ENCODE assay signal across 8 mouse cellular contexts in genomic region chr17:46772404-46773277, GRCm38 (mm10). TPM values are rescaled to one million over a fixed set of nuclear protein-coding genes. Genes with fewer than 3 reads are reported as not detected.
DNase-seq lines count a peak whose midpoint lies in the region; ATAC-seq and TF ChIP-seq lines count a peak whose summit lies in the region.

TSS of gene 2310039H08Rik (plus strand) at chr17:46772635.

- H3K4me3 ChIP-seq in CH12.LX (replicated peaks in 1 of 3; ENCODE audit: low read depth in 2 of 3, low read length in 2 of 3, poor library complexity in 1 of 3) = peak within 1 kb of the TSS; percentile 67 to 88 (median 86)
- peak within 1 kb of the TSS; percentile 78 for H3K4me3 ChIP-seq in forebrain, embryonic 13.5 days
- peak within 1 kb of the TSS; percentile 80 for H3K4me3 ChIP-seq in liver, postnatal 0 days (ENCODE audit: low read depth, low read length)
- H3K4me3 ChIP-seq in neural tube, embryonic 14.5 days (ENCODE audit: low read depth, low read length) = peak within 1 kb of the TSS; percentile 88

- H3K36me3 ChIP-seq in CH12.LX (replicated peaks in 1 of 2; ENCODE audit: control insufficient read depth in 1 of 2, insufficient read depth in 1 of 2, low read length in 1 of 2) = peaks cover 27 to 32% of the 10 kb centered on the region in 2 experiments
- H3K36me3 ChIP-seq in forebrain, embryonic 13.5 days (ENCODE audit: poor library complexity, severe bottlenecking) = peaks cover 38% of the 10 kb centered on the region
- H3K36me3 ChIP-seq in liver, postnatal 0 days (replicated peaks; ENCODE audit: insufficient read depth, low read length) = peaks cover 20% of the 10 kb centered on the region
- peaks cover 27% of the 10 kb centered on the region for H3K36me3 ChIP-seq in neural tube, embryonic 14.5 days (ENCODE audit: control insufficient read depth, insufficient read depth, low read length)

- no peak; the same call in 1 of the 2 replicates for TF ChIP-seq EP300 in CH12.LX (IDR thresholded peaks at IDR 0.05; ENCODE audit: low read length)
- TF ChIP-seq EP300 in liver, postnatal 0 days (IDR thresholded peaks at IDR 0.05; ENCODE audit: low read depth) = no peak

- WGBS in forebrain, embryonic 13.5 days = under 1% methylated on average over 50 of the region's 50 CpGs
- under 1% methylated on average over 50 of the region's 50 CpGs for WGBS in large intestine, adult 2 months
- under 1% methylated on average over 50 of the region's 50 CpGs for WGBS in liver, postnatal 0 days (ENCODE audit: insufficient replicate concordance)
- under 1% methylated on average over 49 of the region's 50 CpGs for WGBS in neural tube, embryonic 14.5 days

- H3K79me2 ChIP-seq in CH12.LX (replicated peaks; ENCODE audit: control insufficient read depth, extremely low read depth, insufficient read depth, poor library complexity, severe bottlenecking) = no peaks in the 10 kb centered on the region; the same call in 1 of the 2 replicates

- peak; percentile 91 for DNase-seq in CH12.LX (ENCODE audit: extremely low read depth)
- DNase-seq in c-Kit-positive CD71-positive TER-119-positive erythroid progenitor cells, embryonic 14.5 days (ENCODE audit: low spot score) = peak; percentile 76
- peak; percentile 90 to 91 for DNase-seq in heart, postnatal 10 days
- peak; percentile 68 for DNase-seq in large intestine, adult 2 months (ENCODE audit: low read depth, low spot score)
- peak; percentile 85 for DNase-seq in liver, postnatal 0 days
- DNase-seq in testis, postnatal 10 days (ENCODE audit: low spot score) = peak; percentile 83

- dilution Hi-C loops in CH12.LX (cut with MboI; ENCODE audit: extremely low pct_ligation_motif_present, extremely low pct_unique_long_range_greater_than_20kb, low sequenced_read_pairs) = no loop called here

- peak within 1 kb of the TSS; percentile 87 for H3K4me2 ChIP-seq in CH12.LX (ENCODE audit: insufficient read depth, low read depth, poor library complexity, severe bottlenecking)
- peak within 1 kb of the TSS; percentile 77 for H3K4me2 ChIP-seq in forebrain, embryonic 13.5 days
- H3K4me2 ChIP-seq in liver, postnatal 0 days (ENCODE audit: low read depth, low read length) = peak within 1 kb of the TSS; percentile 90
- H3K4me2 ChIP-seq in neural tube, embryonic 14.5 days (ENCODE audit: low read depth, low read length) = peak within 1 kb of the TSS; percentile 95

- peak within 1 kb of the TSS; percentile 64 for H3K9ac ChIP-seq in CH12.LX (ENCODE audit: insufficient read depth, low read depth)
- peak within 1 kb of the TSS; percentile 79 for H3K9ac ChIP-seq in forebrain, embryonic 13.5 days
- H3K9ac ChIP-seq in liver, postnatal 0 days (replicated peaks) = peak within 1 kb of the TSS; percentile 90
- peak within 1 kb of the TSS; percentile 62 for H3K9ac ChIP-seq in neural tube, embryonic 14.5 days (replicated peaks; ENCODE audit: low read depth, low read length)

- in situ Hi-C loops in CH12.LX (cut with MboI; ENCODE audit: low pct_ligation_motif_present, low pct_unique_long_range_greater_than_20kb, low sequenced_read_pairs) = loop anchor here (5.0 kb wide), 2 partner anchors 35 to 120 kb away; partner anchors contain the start of gene Cul7

- H3K27me3 ChIP-seq in CH12.LX (replicated peaks) = no peaks in the 10 kb centered on the region
- H3K27me3 ChIP-seq in forebrain, embryonic 13.5 days = no peaks in the 10 kb centered on the region
- no peaks in the 10 kb centered on the region for H3K27me3 ChIP-seq in liver, postnatal 0 days (ENCODE audit: insufficient read depth, low read length)
- H3K27me3 ChIP-seq in neural tube, embryonic 14.5 days (ENCODE audit: control insufficient read depth, insufficient read depth, low read length) = no peaks in the 10 kb centered on the region

- ATAC-seq in forebrain, embryonic 13.5 days = peak; percentile 92
- ATAC-seq in liver, postnatal 0 days = peak; percentile 85
- ATAC-seq in neural tube, embryonic 14.5 days (ENCODE audit: low read depth) = peak; percentile 93

- no peak for TF ChIP-seq CTCF in CH12.LX (conservative IDR thresholded peaks at IDR 0.05 in 1 of 2, IDR thresholded peaks at IDR 0.05 in 1 of 2; ENCODE audit: low read depth in 2 of 2, low read length in 2 of 2)
- no peak; the same call in 1 of the 2 replicates for TF ChIP-seq CTCF in liver, postnatal 0 days (IDR thresholded peaks at IDR 0.05; ENCODE audit: low read depth)

- peak; percentile 92 for TF ChIP-seq POLR2A in CH12.LX (IDR thresholded peaks at IDR 0.05; ENCODE audit: low read depth, low read length)

- intact Hi-C loops in heart, postnatal 10 days (cut with DNase I) = no loop called here

- H3K9me3 ChIP-seq in CH12.LX (replicated peaks; ENCODE audit: low read length) = no peaks in the 10 kb centered on the region
- H3K9me3 ChIP-seq in forebrain, embryonic 13.5 days (replicated peaks) = no peaks in the 10 kb centered on the region
- H3K9me3 ChIP-seq in liver, postnatal 0 days (ENCODE audit: low read length) = no peaks in the 10 kb centered on the region
- H3K9me3 ChIP-seq in neural tube, embryonic 14.5 days (ENCODE audit: control insufficient read depth, low read length) = no peaks in the 10 kb centered on the region

- peaks cover 8 to 27% of the 10 kb centered on the region in 2 experiments for H3K4me1 ChIP-seq in CH12.LX (ENCODE audit: control insufficient read depth in 1 of 2, insufficient read depth in 2 of 2)
- peaks cover 19% of the 10 kb centered on the region for H3K4me1 ChIP-seq in forebrain, embryonic 13.5 days
- peaks cover 19% of the 10 kb centered on the region for H3K4me1 ChIP-seq in liver, postnatal 0 days (ENCODE audit: insufficient read depth)
- peaks cover 11% of the 10 kb centered on the region for H3K4me1 ChIP-seq in neural tube, embryonic 14.5 days (ENCODE audit: control insufficient read depth, insufficient read depth, low read length)

- no peak for TF ChIP-seq RAD21 in CH12.LX (IDR thresholded peaks at IDR 0.05; ENCODE audit: low read depth, low read length)

- H3K27ac ChIP-seq in CH12.LX (ENCODE audit: insufficient read depth, low read depth) = peak within 1 kb of the TSS; percentile 85
- H3K27ac ChIP-seq in forebrain, embryonic 13.5 days = peak within 1 kb of the TSS; percentile 69
- peak within 1 kb of the TSS; percentile 90 for H3K27ac ChIP-seq in liver, postnatal 0 days (ENCODE audit: low read depth)
- H3K27ac ChIP-seq in neural tube, embryonic 14.5 days (ENCODE audit: low read depth, low read length) = peak within 1 kb of the TSS; percentile 67

TF ChIP-seq in CH12.LX, 34 proteins besides CTCF, POLR2A, EP300 and RAD21 (continues in another document):
- TF ChIP-seq ZMIZ1 (IDR thresholded peaks at IDR 0.05; ENCODE audit: low read depth, low read length) (peak; percentile 95), RCOR1 (conservative IDR thresholded peaks at IDR 0.05; ENCODE audit: low read depth, low read length) (0 out of 2 replicates have a peak, but pooled peaks have one; percentile 29), ZC3H11A (IDR thresholded peaks at IDR 0.05; ENCODE audit: low read depth, low read length) (no peak), NRF1 (IDR thresholded peaks at IDR 0.05; ENCODE audit: low read depth, low read length) (peak; percentile 44), MYC (IDR thresholded peaks at IDR 0.05; ENCODE audit: low read depth, low read length) (peak; percentile 94), USF1 (IDR thresholded peaks at IDR 0.05; ENCODE audit: low read depth, low read length) (no peak), MXI1 (IDR thresholded peaks at IDR 0.05; ENCODE audit: low read depth, low read length) (peak; percentile 96), ETS1 (conservative IDR thresholded peaks at IDR 0.05; ENCODE audit: low read depth, low read length) (0 out of 2 replicates have a peak, but pooled peaks have one; percentile 19), PAX5 (IDR thresholded peaks at IDR 0.05; ENCODE audit: low read length) (no peak), CHD1 (IDR thresholded peaks at IDR 0.05; ENCODE audit: low read depth, low read length) (peak; percentile 95; the same call in 1 of the 2 replicates), CHD2 (IDR thresholded peaks at IDR 0.05; ENCODE audit: low read length) (peak; percentile 67), USF2 (conservative IDR thresholded peaks at IDR 0.05; ENCODE audit: low read depth, low read length) (no peak; the same call in 1 of the 2 replicates), JUN (IDR thresholded peaks at IDR 0.05; ENCODE audit: insufficient read depth, low read depth, low read length) (no peak), GABPA (IDR thresholded peaks at IDR 0.05; ENCODE audit: insufficient replicate concordance, low read depth, low read length) (no peak), MEF2A (IDR thresholded peaks at IDR 0.05; ENCODE audit: borderline replicate concordance, low read depth, low read length) (0 out of 2 replicates have a peak, but pooled peaks have one; percentile 33), NELFE (IDR thresholded peaks at IDR 0.05; ENCODE audit: low read depth, low read length) (peak; percentile 87), MAZ (IDR thresholded peaks at IDR 0.05; ENCODE audit: low read depth, low read length) (no peak), ZNF384 (IDR thresholded peaks at IDR 0.05; ENCODE audit: low read depth, low read length) (no peak; the same call in 1 of the 2 replicates), HCFC1 (IDR thresholded peaks at IDR 0.05; ENCODE audit: low read depth, low read length) (peak; percentile 83), IRF4 (IDR thresholded peaks at IDR 0.05; ENCODE audit: low read depth, low read length) (peak; percentile 26; the same call in 1 of the 2 replicates), TCF12 (IDR thresholded peaks at IDR 0.05; ENCODE audit: low read depth, low read length) (peak; percentile 87), SMC3 (IDR thresholded peaks at IDR 0.05; ENCODE audit: low read depth, low read length) (peak; percentile 5; the same call in 1 of the 2 replicates), KAT2A (IDR thresholded peaks at IDR 0.05; ENCODE audit: insufficient replicate concordance, low read length) (peak; percentile 77; the same call in 1 of the 2 replicates), BHLHE40 (IDR thresholded peaks at IDR 0.05; ENCODE audit: low read depth, low read length) (peak; percentile 98), SIN3A (IDR thresholded peaks at IDR 0.05; ENCODE audit: low read length) (peak; percentile 97), E2F4 (IDR thresholded peaks at IDR 0.05; ENCODE audit: insufficient replicate concordance, low read depth, low read length) (0 out of 2 replicates have a peak, but pooled peaks have one; percentile 3)

RNA-seq across cellular contexts. Expression of gene 2310039H08Rik, which starts in this region (rescaled TPM):
- 47.0 and 65.8 TPM in 2 replicates for total RNA-seq in CH12.LX (2012; rRNA removed)
- 52.5 and 79.3 TPM in 2 replicates for total RNA-seq in CH12.LX (2014; rRNA removed)
- polyA plus RNA-seq in CH12.LX (2012; ENCODE audit: insufficient read length, low read depth) = 28.1 and 33.3 TPM in 2 replicates
- polyA plus RNA-seq in forebrain, embryonic 13.5 days (2015; fragmentation: Nextera tagmentation; extraction: Ambion mirVana) = 64.2 and 69.0 TPM in 2 replicates
- total RNA-seq in heart, postnatal 10 days (2021) = 10 to 100 TPM; 26.8 to 28.2 TPM
- polyA plus RNA-seq in large intestine, adult 2 months (2012; rRNA removed) = 67.3 and 82.3 TPM in 2 replicates
- polyA plus RNA-seq in liver, postnatal 0 days (2015; fragmentation: Nextera tagmentation; extraction: Ambion mirVana) = 192 and 213 TPM in 2 replicates
- 58.3 and 60.4 TPM in 2 replicates for polyA plus RNA-seq in neural tube, embryonic 14.5 days (2014; fragmentation: Nextera tagmentation; extraction: Ambion mirVana)

Comparison
In these comparisons a context has a peak if more than half of its experiments do, and no peak if none do; other contexts are left out.
1. Peak in every context shown above with its lines: DNase-seq, ATAC-seq, H3K4me3 ChIP-seq and H3K27ac ChIP-seq.